Mouse (Mus musculus): Measurements from ENCODE around the gene Tifa.
A peak's percentile ranks its signal among the peaks of the same experiment; 100 is the strongest.

Tifa gene

GRCm38 (mm10) chr3:127830183-127830582, 40.6 kb downstream of the Tifa start:
- no peak for DNase-seq

GRCm38 (mm10) chr3:127831079-127831478, 41.5 kb downstream of the Tifa start:
- DNase-seq, result no peak

- no peak for DNase-seq
Measured at GRCm38 (mm10) chr3:127834040-127834439, 44.4 kb downstream of the Tifa start.

GRCm38 (mm10) chr3:127835594-127835993, 46.0 kb downstream of the Tifa start:
- DNase-seq, result no peak

GRCm38 (mm10) chr3:127836798-127837153, 47.2 kb downstream of the Tifa start:
- DNase-seq, result no peak

- peak; percentile 95 for DNase-seq
Measured at GRCm38 (mm10) chr3:127837154-127837865, 47.7 kb downstream of the Tifa start, which contains the start of gene Ap1ar. Gene Ap1ar (minus strand): TSS chr3:127837523.

- no peak for DNase-seq
Measured at GRCm38 (mm10) chr3:127837972-127838644, 48.5 kb downstream of the Tifa start.

GRCm38 (mm10) chr3:127841926-127842325, 52.3 kb downstream of the Tifa start:
- DNase-seq, result no peak

- no peak for DNase-seq
Measured at GRCm38 (mm10) chr3:127843324-127843940, 53.8 kb downstream of the Tifa start.

- DNase-seq, result no peak
Measured at GRCm38 (mm10) chr3:127843941-127844327, 54.3 kb downstream of the Tifa start.

GRCm38 (mm10) chr3:127848088-127848808, 58.6 kb downstream of the Tifa start:
- DNase-seq, result no peak

- DNase-seq, result no peak
Measured at GRCm38 (mm10) chr3:127849922-127850321, 60.3 kb downstream of the Tifa start.

- no peak for DNase-seq
Measured at GRCm38 (mm10) chr3:127850776-127851646, 61.4 kb downstream of the Tifa start.

- DNase-seq, result no peak
Measured at GRCm38 (mm10) chr3:127852722-127853121, 63.1 kb downstream of the Tifa start.

GRCm38 (mm10) chr3:127853431-127854206, 64.0 kb downstream of the Tifa start:
- peak; percentile 37 for DNase-seq

- no peak for DNase-seq
Measured at GRCm38 (mm10) chr3:127861340-127861739, 71.7 kb downstream of the Tifa start.

GRCm38 (mm10) chr3:127862479-127862878, 72.9 kb downstream of the Tifa start:
- no peak for DNase-seq

- no peak for DNase-seq
Measured at GRCm38 (mm10) chr3:127863571-127863970, 74.0 kb downstream of the Tifa start.

GRCm38 (mm10) chr3:127864242-127864641, 74.6 kb downstream of the Tifa start:
- DNase-seq, result no peak

GRCm38 (mm10) chr3:127868046-127868758, 78.6 kb downstream of the Tifa start:
- no peak for DNase-seq

- no peak for DNase-seq
Measured at GRCm38 (mm10) chr3:127868880-127869279, 79.3 kb downstream of the Tifa start.

All from cerebellum, adult 11-12 months (tissue).